Mouse (Mus musculus) embryonic facial prominence, embryonic 15.5 days (tissue): ENCODE data around the gene Exosc10. TPM values are rescaled to one million over a fixed set of nuclear protein-coding genes. Genes with fewer than 3 reads are reported as not detected.

ENCODE experiments used
- ATAC-seq: fragments of 200-750 bp; cut with Nextera tagmentation; 2 replicates; pipeline ENCODE4 v1.8.0; 2017; ENCODE audit warnings: low read depth, moderate TSS enrichment; ENCODE audit not compliant: insufficient number of reproducible peaks, low FRiP score, low TSS enrichment
- H3K27ac ChIP-seq: fragments of 300-500 bp; sonication (generic); replicated peaks from 2 replicates; pipeline ENCODE4 v1.5.1; 2015; ENCODE audit warnings: mild to moderate bottlenecking, inconsistent platforms
- H3K27me3 ChIP-seq: fragments of 300-500 bp; sonication (generic); 2 replicates; pipeline ENCODE4 v1.6.1; 2015; ENCODE audit warnings: inconsistent platforms
- H3K36me3 ChIP-seq: fragments of 300-500 bp; sonication (generic); 2 replicates; pipeline ENCODE4 v1.6.1; 2015; ENCODE audit warnings: mild to moderate bottlenecking, inconsistent platforms
- H3K4me1 ChIP-seq: fragments of 300-500 bp; sonication (generic); 2 replicates; pipeline ENCODE4 v1.6.1; 2015; ENCODE audit warnings: inconsistent platforms
- H3K4me2 ChIP-seq: fragments of 300-500 bp; sonication (generic); replicated peaks from 2 replicates; pipeline ENCODE4 v1.6.1; 2015; ENCODE audit warnings: mild to moderate bottlenecking, inconsistent platforms
- H3K4me3 ChIP-seq: fragments of 300-500 bp; sonication (generic); replicated peaks from 2 replicates; pipeline ENCODE4 v1.5.1; 2015; ENCODE audit warnings: mild to moderate bottlenecking, inconsistent platforms
- H3K9ac ChIP-seq: fragments of 300-500 bp; sonication (generic); 2 replicates; pipeline ENCODE4 v1.6.1; 2015; ENCODE audit warnings: inconsistent platforms
- H3K9me3 ChIP-seq: fragments of 300-500 bp; sonication (generic); replicated peaks from 2 replicates; pipeline ENCODE4 v1.6.1; 2016; ENCODE audit warnings: inconsistent platforms
- WGBS: fragments of 180-500 bp; shearing (Covaris S2); methylation state at CpG from one replicate; pipeline ENCODE4 v1.1.7; 2015; 5-methylcytosine and 5-hydroxymethylcytosine counted together
- polyA plus RNA-seq: library from polyadenylated mRNA; unstranded; fragments of >200 nt; fragmentation: Nextera tagmentation; extraction: Ambion mirVana; gene quantifications from 2 replicates; pipeline ENCODE4 v1.2.1, GENCODE M21; 2015

The Exosc10 gene
- polyA plus RNA-seq, 1 experiment from 2014 or later: 87.6 TPM

GRCm38 (mm10) chr4:148626623-148627185 lies 68.5 kb downstream of the Exosc10 start, which contains the start of gene Tardbp:
Gene Tardbp, minus strand, starts transcription at chr4:148627019.
- Histone ChIP-seq H3K4me2 (peak within 1 kb of the TSS; percentile 75), H3K4me3 (peak within 1 kb of the TSS; percentile 88), H3K27me3 (no peaks in the 10 kb centered on the region), H3K36me3 (peaks cover 32% of the 10 kb centered on the region), H3K9me3 (no peaks in the 10 kb centered on the region), H3K27ac (peak within 1 kb of the TSS; percentile 95), H3K4me1 (peaks cover 22% of the 10 kb centered on the region), H3K9ac (peak within 1 kb of the TSS; percentile 97)
- under 1% methylated on average over 51 of the region's 51 CpGs for WGBS
- ATAC-seq: peak; percentile 96

GRCm38 (mm10) chr4:148627246-148627645 lies 69.0 kb downstream of the Exosc10 start:
- no peak overlapping the region for H3K9ac ChIP-seq
- no peaks in the 10 kb centered on the region for H3K27me3 ChIP-seq
- H3K4me3 ChIP-seq: peak overlapping the region; percentile 88
- H3K4me1 ChIP-seq: peaks cover 22% of the 10 kb centered on the region
- peaks cover 27% of the 10 kb centered on the region for H3K36me3 ChIP-seq
- no peak for ATAC-seq
- 61% methylated on average over 3 of the region's 3 CpGs for WGBS
- peak overlapping the region; percentile 95; the same call in 1 of the 2 replicates for H3K27ac ChIP-seq
- peak overlapping the region; percentile 75 for H3K4me2 ChIP-seq
- no peaks in the 10 kb centered on the region for H3K9me3 ChIP-seq

Other genes starting within 250 kb of the Exosc10 start
- gene Ubiad1, start 113.7 kb upstream of the Exosc10 start, polyA plus RNA-seq: 20.5 and 21.7 TPM in 2 replicates
- 14.7 and 14.9 TPM in 2 replicates for gene Mtor, start 109.8 kb upstream of the Exosc10 start, polyA plus RNA-seq
- 4.8 and 7.7 TPM in 2 replicates for gene Angptl7, start 58.0 kb upstream of the Exosc10 start, polyA plus RNA-seq
- 242 and 249 TPM in 2 replicates for gene Srm, start 33.1 kb downstream of the Exosc10 start, polyA plus RNA-seq
- 0.39 and 0.40 TPM in 2 replicates for gene Masp2, start 44.1 kb downstream of the Exosc10 start, polyA plus RNA-seq
- gene Tardbp, start 68.6 kb downstream of the Exosc10 start, polyA plus RNA-seq: 282 and 285 TPM in 2 replicates
- gene Gm572, start 84.9 kb downstream of the Exosc10 start, polyA plus RNA-seq: not detected in 2 replicates
- 10.1 and 11.2 TPM in 2 replicates for gene Casz1, start 246.0 kb downstream of the Exosc10 start, polyA plus RNA-seq